Mouse (Mus musculus) lung, postnatal 0 days (tissue): ENCODE data around the gene Gm9918. TPM values are rescaled to one million over a fixed set of nuclear protein-coding genes. Genes with fewer than 3 reads are reported as not detected.

Experiments used
- ATAC-seq: fragments of 200-750 bp; cut with Nextera tagmentation; 2 replicates; pipeline ENCODE4 v1.8.0; 2017; ENCODE audit warnings: moderate library complexity
- DNase-seq: peaks from one replicate; pipeline ENCODE4 v3.0.0-alpha.2; 2016; ENCODE audit warnings: low spot score
- H3K27ac ChIP-seq: fragments of 300-500 bp; sonication (generic); 2 replicates; pipeline ENCODE4 v1.5.1; 2014; ENCODE audit warnings: antibody characterized with exemption, mild to moderate bottlenecking, low read length, mixed read lengths
- H3K27me3 ChIP-seq: fragments of 300-500 bp; sonication (generic); replicated peaks from 2 replicates; pipeline ENCODE4 v1.6.1; 2014; ENCODE audit warnings: low read length, mixed read lengths; ENCODE audit not compliant: insufficient read depth
- H3K36me3 ChIP-seq: fragments of 300-500 bp; sonication (generic); 2 replicates; pipeline ENCODE4 v1.6.1; 2014; ENCODE audit warnings: low read length, mixed read lengths; ENCODE audit not compliant: insufficient read depth
- H3K4me1 ChIP-seq: fragments of 300-500 bp; sonication (generic); 2 replicates; pipeline ENCODE4 v1.6.1; 2014; ENCODE audit warnings: antibody characterized with exemption, low read depth, low read length, mixed read lengths; ENCODE audit not compliant: insufficient read depth
- H3K4me2 ChIP-seq: fragments of 300-500 bp; sonication (generic); replicated peaks from 2 replicates; pipeline ENCODE4 v1.6.1; 2014; ENCODE audit warnings: low read depth, mild to moderate bottlenecking, low read length, moderate library complexity, mixed read lengths
- H3K4me3 ChIP-seq: fragments of 300-500 bp; sonication (generic); 2 replicates; pipeline ENCODE4 v1.5.1; 2014; ENCODE audit warnings: low read depth, low read length
- H3K9ac ChIP-seq: fragments of 300-500 bp; sonication (generic); replicated peaks from 2 replicates; pipeline ENCODE4 v1.6.1; 2014; ENCODE audit warnings: low read depth, mild to moderate bottlenecking
- H3K9me3 ChIP-seq: fragments of 300-500 bp; sonication (generic); 2 replicates; pipeline ENCODE4 v1.6.1; 2016; ENCODE audit warnings: low read length, mixed read lengths
- CTCF ChIP-seq: IDR thresholded peaks from 2 replicates; pipeline ENCODE4 v1.5.1; 2016; ENCODE audit warnings: antibody characterized with exemption, mild to moderate bottlenecking
- EP300 ChIP-seq: IDR thresholded peaks from 2 replicates; pipeline ENCODE4 v1.6.1; 2016; ENCODE audit warnings: antibody characterized with exemption, mild to moderate bottlenecking, control low read depth
- WGBS: fragments of 180-500 bp; shearing (Covaris S2); extraction: QIAGEN DNeasy Blood & Tissue Kit; methylation state at CpG from one replicate; pipeline ENCODE4 v1.1.7; 2014; 5-methylcytosine and 5-hydroxymethylcytosine counted together
- polyA plus RNA-seq: library from polyadenylated mRNA; unstranded; fragments of >200 nt; fragmentation: Nextera tagmentation; extraction: Ambion mirVana; gene quantifications from 2 replicates; pipeline ENCODE4 v1.2.1, GENCODE M21; 2015

The Gm9918 gene
- polyA plus RNA-seq, 1 experiment from 2014 or later = 0.13 TPM

GRCm38 (mm10) chr15:102255547-102256255 lies 14.7 kb upstream of the Gm9918 start:
- no peak overlapping the region for H3K9ac ChIP-seq
- H3K4me3 ChIP-seq = 0 out of 2 replicates have a peak overlapping the region, but pooled peaks have one; percentile 69
- H3K4me2 ChIP-seq = peak overlapping the region; percentile 92
- no peaks in the 10 kb centered on the region for H3K27me3 ChIP-seq
- peaks cover 15% of the 10 kb centered on the region for H3K4me1 ChIP-seq
- H3K27ac ChIP-seq = peak overlapping the region; percentile 47; the same call in 1 of the 2 replicates
- no peak for TF ChIP-seq EP300
- no peak for TF ChIP-seq CTCF
- peaks cover 6% of the 10 kb centered on the region; the same call in 1 of the 2 replicates for H3K36me3 ChIP-seq
- WGBS = 43% methylated on average over 13 of the region's 14 CpGs
- DNase-seq = peak; percentile 79
- H3K9me3 ChIP-seq = no peaks in the 10 kb centered on the region
- peak; percentile 68 for ATAC-seq

GRCm38 (mm10) chr15:102256431-102257201 lies 13.7 kb upstream of the Gm9918 start:
- no peak for ATAC-seq
- H3K4me3 ChIP-seq = peak overlapping the region; percentile 69
- WGBS = 10% methylated on average over 21 of the region's 22 CpGs
- no peaks in the 10 kb centered on the region for H3K27me3 ChIP-seq
- peak overlapping the region; percentile 91 for H3K27ac ChIP-seq
- DNase-seq = no peak
- H3K36me3 ChIP-seq = peaks cover 3% of the 10 kb centered on the region; the same call in 1 of the 2 replicates
- TF ChIP-seq EP300 (no peak), CTCF (no peak)
- peak overlapping the region; percentile 92 for H3K4me2 ChIP-seq
- H3K9me3 ChIP-seq = no peaks in the 10 kb centered on the region
- H3K9ac ChIP-seq = peak overlapping the region; percentile 76
- peaks cover 15% of the 10 kb centered on the region for H3K4me1 ChIP-seq

GRCm38 (mm10) chr15:102257202-102258075 lies 12.9 kb upstream of the Gm9918 start, which contains the start of gene Rarg:
Gene Rarg (minus strand): TSS chr15:102257517.
- DNase-seq (peak; percentile 78), ATAC-seq (peak; percentile 83)
- TF ChIP-seq EP300 = no peak
- TF ChIP-seq CTCF = peak; percentile 18; the same call in 1 of the 2 replicates
- no peaks in the 10 kb centered on the region for H3K9me3 ChIP-seq
- H3K27ac ChIP-seq = peak within 1 kb of the TSS; percentile 91
- H3K4me2 ChIP-seq = peak within 1 kb of the TSS; percentile 92
- H3K36me3 ChIP-seq = no peaks in the 10 kb centered on the region
- peak within 1 kb of the TSS; percentile 69 for H3K4me3 ChIP-seq
- WGBS = 2% methylated on average over 33 of the region's 46 CpGs
- no peaks in the 10 kb centered on the region for H3K27me3 ChIP-seq
- peaks cover 15% of the 10 kb centered on the region for H3K4me1 ChIP-seq
- peak within 1 kb of the TSS; percentile 76 for H3K9ac ChIP-seq

GRCm38 (mm10) chr15:102258076-102258470 lies 12.3 kb upstream of the Gm9918 start:
- H3K9me3 ChIP-seq = no peaks in the 10 kb centered on the region
- H3K9ac ChIP-seq = no peak overlapping the region
- H3K4me3 ChIP-seq = peak overlapping the region; percentile 69
- TF ChIP-seq EP300 (no peak), CTCF (no peak)
- H3K36me3 ChIP-seq = no peaks in the 10 kb centered on the region
- 13% methylated on average over 12 of the region's 12 CpGs for WGBS
- H3K27me3 ChIP-seq = no peaks in the 10 kb centered on the region
- DNase-seq (peak; percentile 75), ATAC-seq (peak; percentile 43)
- peak overlapping the region; percentile 92 for H3K4me2 ChIP-seq
- peaks cover 15% of the 10 kb centered on the region for H3K4me1 ChIP-seq
- H3K27ac ChIP-seq = peak overlapping the region; percentile 91

- no peak overlapping the region for H3K4me3 ChIP-seq
Observed at GRCm38 (mm10) chr15:102258581-102259253, 11.6 kb upstream of the Gm9918 start.

More at GRCm38 (mm10) chr15:102258581-102259253, 11.6 kb upstream of the Gm9918 start:
- peak overlapping the region; percentile 91 for H3K27ac ChIP-seq
- ATAC-seq (no peak), DNase-seq (no peak)
- H3K36me3 ChIP-seq = no peaks in the 10 kb centered on the region
- H3K4me2 ChIP-seq = peak overlapping the region; percentile 92; the same call in 1 of the 2 replicates
- peaks cover 15% of the 10 kb centered on the region for H3K4me1 ChIP-seq
- 34% methylated on average over 11 of the region's 11 CpGs for WGBS
- TF ChIP-seq CTCF (0 out of 2 replicates have a peak, but pooled peaks have one; percentile 3), EP300 (no peak)
- no peak overlapping the region for H3K9ac ChIP-seq
- no peaks in the 10 kb centered on the region for H3K9me3 ChIP-seq
- no peaks in the 10 kb centered on the region for H3K27me3 ChIP-seq
